Mouse (Mus musculus) midbrain, embryonic 16.5 days (tissue): ENCODE data around the gene Kcnmb1. TPM values are rescaled to one million over a fixed set of nuclear protein-coding genes. Genes with fewer than 3 reads are reported as not detected.

Experiments used
- ATAC-seq: fragments of 200-750 bp; cut with Nextera tagmentation; 2 replicates; pipeline ENCODE4 v1.8.0; 2017; ENCODE audit warnings: moderate TSS enrichment
- H3K27ac ChIP-seq: fragments of 300-500 bp; sonication (generic); 2 replicates; pipeline ENCODE4 v1.5.1; 2014; ENCODE audit warnings: mild to moderate bottlenecking, low read length, mixed read lengths
- H3K27me3 ChIP-seq: fragments of 300-500 bp; sonication (generic); 2 replicates; pipeline ENCODE4 v1.6.1; 2014; ENCODE audit warnings: low read depth, low read length, mixed read lengths; ENCODE audit not compliant: control insufficient read depth, insufficient read depth
- H3K36me3 ChIP-seq: fragments of 300-500 bp; sonication (generic); 2 replicates; pipeline ENCODE4 v1.6.1; 2014; ENCODE audit warnings: mild to moderate bottlenecking, low read length, moderate library complexity, mixed read lengths; ENCODE audit not compliant: control insufficient read depth, insufficient read depth
- H3K4me1 ChIP-seq: fragments of 300-500 bp; sonication (generic); 2 replicates; pipeline ENCODE4 v1.6.1; 2014; ENCODE audit warnings: mild to moderate bottlenecking, low read length, mixed read lengths; ENCODE audit not compliant: control insufficient read depth, insufficient read depth
- H3K4me2 ChIP-seq: fragments of 300-500 bp; sonication (generic); 2 replicates; pipeline ENCODE4 v1.6.1; 2014; ENCODE audit warnings: mild to moderate bottlenecking, low read length, mixed read lengths
- H3K4me3 ChIP-seq: fragments of 300-500 bp; sonication (generic); 2 replicates; pipeline ENCODE4 v1.5.1; 2014; ENCODE audit warnings: low read depth, mild to moderate bottlenecking, low read length, moderate library complexity, mixed read lengths
- H3K9ac ChIP-seq: fragments of 300-500 bp; sonication (generic); 2 replicates; pipeline ENCODE4 v1.6.1; 2014; ENCODE audit warnings: low read depth, low read length, mixed read lengths
- H3K9me3 ChIP-seq: fragments of 300-500 bp; sonication (generic); replicated peaks from 2 replicates; pipeline ENCODE4 v1.6.1; 2014; ENCODE audit warnings: mild to moderate bottlenecking, low read length, mixed read lengths; ENCODE audit not compliant: control insufficient read depth, poor library complexity, severe bottlenecking
- WGBS: fragments of 180-500 bp; shearing (Covaris S2); extraction: QIAGEN DNeasy Blood & Tissue Kit; methylation state at CpG from one replicate; pipeline ENCODE4 v1.1.7; 2014; 5-methylcytosine and 5-hydroxymethylcytosine counted together
- polyA plus RNA-seq: library from polyadenylated mRNA; unstranded; fragments of >200 nt; fragmentation: Nextera tagmentation; extraction: Ambion mirVana; gene quantifications from 2 replicates; pipeline ENCODE4 v1.2.1, GENCODE M21; 2015

Gene Kcnmb1
- polyA plus RNA-seq, 1 experiment from 2014 or later = 0.20 TPM

DNA sequence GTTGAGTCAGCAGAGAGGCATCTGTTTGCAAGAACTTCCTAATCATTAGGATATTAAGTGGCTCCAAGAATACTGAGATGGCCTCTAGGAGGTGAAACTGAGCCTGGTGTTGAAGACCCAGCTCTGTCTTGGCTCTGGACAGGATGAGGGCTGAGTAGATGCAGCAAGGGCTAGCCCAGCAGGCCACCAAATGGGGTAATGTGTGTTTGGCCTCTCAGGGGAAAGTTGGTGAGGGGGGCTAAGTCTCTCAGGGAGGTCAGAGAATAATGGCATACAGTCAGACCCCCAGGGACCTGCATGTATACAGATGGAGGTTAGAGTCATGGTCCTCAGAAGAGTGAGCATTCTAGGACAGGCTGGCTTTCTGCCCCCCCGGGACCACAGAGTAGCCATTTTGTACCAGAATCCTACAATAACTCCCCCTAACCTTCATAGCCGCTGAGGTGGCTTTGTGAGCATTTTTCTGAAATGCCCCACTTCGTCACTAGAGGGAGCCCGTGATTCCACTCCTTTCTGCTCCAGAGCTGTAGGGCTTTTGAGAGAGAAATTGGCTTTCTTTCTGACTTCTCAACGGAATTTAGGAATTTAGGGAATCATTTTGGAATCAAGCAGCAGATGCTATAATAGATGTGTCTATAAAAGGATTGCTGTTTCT, 39.3 kb downstream of the Kcnmb1 start:
- no peaks in the 10 kb centered on the region for H3K9me3 ChIP-seq
- no peak overlapping the region for H3K9ac ChIP-seq
- H3K36me3 ChIP-seq = no peaks in the 10 kb centered on the region
- 0 out of 2 replicates have a peak, but pooled peaks cover 3% of the 10 kb centered on the region for H3K4me1 ChIP-seq
- H3K27me3 ChIP-seq = no peaks in the 10 kb centered on the region
- WGBS = 11% methylated on average over 5 of the region's 5 CpGs
- no peak overlapping the region for H3K4me2 ChIP-seq
- ATAC-seq = no peak
- no peak overlapping the region for H3K4me3 ChIP-seq
- no peak overlapping the region for H3K27ac ChIP-seq

GRCm38 (mm10) chr11:34002593-34002965, 39.8 kb downstream of the Kcnmb1 start:
- no peaks in the 10 kb centered on the region for H3K27me3 ChIP-seq
- WGBS = 77% methylated on average over 5 of the region's 5 CpGs
- H3K9ac ChIP-seq = no peak overlapping the region
- no peak overlapping the region for H3K4me2 ChIP-seq
- ATAC-seq = no peak
- no peak overlapping the region for H3K27ac ChIP-seq
- no peaks in the 10 kb centered on the region for H3K36me3 ChIP-seq
- H3K9me3 ChIP-seq = no peaks in the 10 kb centered on the region
- no peak overlapping the region for H3K4me3 ChIP-seq
- H3K4me1 ChIP-seq = 0 out of 2 replicates have a peak, but pooled peaks cover 3% of the 10 kb centered on the region

DNA sequence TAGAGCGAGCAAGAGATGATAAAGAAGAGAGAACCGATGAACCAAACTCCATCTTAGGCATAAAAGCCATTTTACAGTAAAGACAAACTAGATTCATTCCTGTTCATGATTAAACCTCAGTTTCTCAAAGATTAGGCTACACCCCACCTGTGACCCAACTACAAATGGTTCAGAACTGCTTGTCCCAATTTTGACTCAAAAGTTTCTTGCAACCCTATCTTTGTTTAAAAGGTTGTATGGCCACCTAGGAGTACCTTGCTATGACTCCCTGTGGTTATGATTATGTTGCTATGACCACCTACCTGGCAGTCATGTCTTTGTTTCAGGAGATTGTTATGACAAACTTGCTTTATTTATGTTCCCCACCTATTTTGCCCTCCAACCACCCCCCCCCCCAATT, 44.8 kb downstream of the Kcnmb1 start:
- Histone ChIP-seq H3K4me1 (0 out of 2 replicates have a peak, but pooled peaks cover 2% of the 10 kb centered on the region), H3K9ac (no peak overlapping the region), H3K9me3 (no peaks in the 10 kb centered on the region), H3K27ac (no peak overlapping the region), H3K4me3 (no peak overlapping the region), H3K27me3 (no peaks in the 10 kb centered on the region), H3K36me3 (no peaks in the 10 kb centered on the region), H3K4me2 (no peak overlapping the region)
- WGBS = 92% methylated on average over 2 of the region's 2 CpGs
- ATAC-seq = no peak

- H3K4me2 ChIP-seq = no peak overlapping the region
- H3K27me3 ChIP-seq = no peaks in the 10 kb centered on the region
- no peak overlapping the region for H3K27ac ChIP-seq
- H3K36me3 ChIP-seq = no peaks in the 10 kb centered on the region
- H3K4me3 ChIP-seq = no peak overlapping the region
- 89% methylated on average over 11 of the region's 11 CpGs for WGBS
- H3K9me3 ChIP-seq = no peaks in the 10 kb centered on the region
- H3K9ac ChIP-seq = no peak overlapping the region
- no peak for ATAC-seq
- 0 out of 2 replicates have a peak, but pooled peaks cover 2% of the 10 kb centered on the region for H3K4me1 ChIP-seq
Measured at GRCm38 (mm10) chr11:34008214-34008613, 45.4 kb downstream of the Kcnmb1 start.

- WGBS = 44% methylated on average over 9 of the region's 9 CpGs
- Histone ChIP-seq H3K4me1 (0 out of 2 replicates have a peak, but pooled peaks cover 2% of the 10 kb centered on the region), H3K9ac (no peak overlapping the region), H3K4me3 (no peak overlapping the region), H3K27ac (no peak overlapping the region), H3K27me3 (no peaks in the 10 kb centered on the region), H3K4me2 (no peak overlapping the region), H3K9me3 (no peaks in the 10 kb centered on the region), H3K36me3 (no peaks in the 10 kb centered on the region)
- peak; percentile 53; the same call in 1 of the 2 replicates for ATAC-seq
Measured at GRCm38 (mm10) chr11:34008702-34009101, 45.9 kb downstream of the Kcnmb1 start.

DNA sequence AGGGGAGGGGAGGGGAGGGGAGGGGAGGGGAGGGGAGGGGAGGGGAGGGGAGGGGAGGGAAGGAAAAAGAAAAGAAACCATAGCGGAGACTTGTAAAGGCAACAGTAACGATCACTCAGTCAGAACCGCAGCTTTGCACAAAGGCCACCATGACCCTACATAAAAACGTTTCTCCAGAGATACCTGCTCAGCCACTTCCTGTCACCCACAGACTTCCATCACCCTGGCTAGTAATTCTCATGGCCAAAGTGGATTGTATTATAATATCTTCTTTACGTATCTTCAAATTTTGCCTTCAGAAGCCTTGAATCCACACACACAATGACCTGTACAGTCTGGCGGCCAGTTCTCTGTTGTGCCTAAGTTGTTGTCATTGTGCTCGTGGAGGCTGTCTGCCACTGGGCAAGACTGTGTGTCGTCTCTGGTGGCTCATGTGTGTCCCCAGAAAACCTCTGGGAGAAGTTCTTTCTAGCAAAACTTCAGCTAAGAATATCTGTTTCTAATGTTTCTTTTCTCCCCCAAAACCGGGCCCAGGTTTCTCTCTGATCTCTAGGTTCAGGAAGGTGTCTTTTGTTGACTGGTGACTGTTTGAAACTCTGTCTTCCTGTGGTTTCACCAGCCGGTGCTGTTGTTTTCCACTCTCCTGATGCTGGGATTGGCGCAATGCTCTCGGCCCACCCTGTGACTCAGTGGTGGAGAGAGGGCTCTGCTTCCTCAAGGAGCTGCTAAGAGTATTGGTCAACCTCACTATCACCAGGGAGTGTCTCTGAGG, 46.7 kb downstream of the Kcnmb1 start:
- no peaks in the 10 kb centered on the region for H3K27me3 ChIP-seq
- H3K9ac ChIP-seq = no peak overlapping the region
- ATAC-seq = no peak
- no peaks in the 10 kb centered on the region for H3K9me3 ChIP-seq
- no peaks in the 10 kb centered on the region for H3K36me3 ChIP-seq
- no peak overlapping the region for H3K4me2 ChIP-seq
- 80% methylated on average over 12 of the region's 12 CpGs for WGBS
- 0 out of 2 replicates have a peak, but pooled peaks cover 2% of the 10 kb centered on the region for H3K4me1 ChIP-seq
- no peak overlapping the region for H3K4me3 ChIP-seq
- no peak overlapping the region for H3K27ac ChIP-seq

DNA sequence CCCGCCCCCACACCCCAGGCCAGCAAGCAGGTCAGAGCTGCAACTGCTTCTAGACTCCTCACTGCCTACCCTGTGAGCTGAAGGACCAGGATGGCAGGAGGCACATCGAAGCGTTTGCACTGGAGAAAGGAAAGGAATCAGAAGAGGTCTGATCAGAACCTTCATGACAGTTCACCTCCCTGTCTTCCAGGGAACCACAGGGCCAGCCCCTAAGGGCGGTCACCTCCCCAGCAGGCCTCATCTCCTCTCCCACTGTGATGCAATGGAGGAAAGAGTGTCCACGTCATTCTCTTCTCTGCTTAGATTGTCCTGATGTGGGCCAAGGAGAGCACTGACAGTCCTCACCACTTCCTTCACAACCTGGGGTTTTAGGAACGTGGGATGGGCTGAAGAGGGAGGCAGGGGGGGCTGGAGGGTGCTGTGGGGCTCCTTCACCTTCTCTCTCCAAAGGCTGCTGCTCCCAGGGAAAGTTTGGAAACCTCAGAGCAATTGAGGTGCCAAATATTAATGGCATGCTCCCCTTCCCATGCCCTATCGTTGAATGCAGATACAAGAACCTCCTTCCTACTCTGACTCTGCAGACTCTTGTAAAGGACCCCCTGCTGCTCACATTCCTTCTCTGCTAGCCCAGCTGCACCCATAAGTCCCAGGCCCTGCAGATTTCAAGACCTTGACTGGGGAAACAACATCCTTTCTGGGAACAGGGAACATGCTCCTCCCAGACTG, 47.5 kb downstream of the Kcnmb1 start:
- Histone ChIP-seq H3K36me3 (no peaks in the 10 kb centered on the region), H3K27me3 (no peaks in the 10 kb centered on the region), H3K9me3 (no peaks in the 10 kb centered on the region), H3K4me2 (no peak overlapping the region), H3K27ac (no peak overlapping the region; the same call in 1 of the 2 replicates), H3K4me3 (no peak overlapping the region), H3K9ac (no peak overlapping the region), H3K4me1 (0 out of 2 replicates have a peak, but pooled peaks cover 2% of the 10 kb centered on the region)
- ATAC-seq = no peak; the same call in 1 of the 2 replicates
- 79% methylated on average over 7 of the region's 7 CpGs for WGBS

GRCm38 (mm10) chr11:34010859-34011172, 48.0 kb downstream of the Kcnmb1 start:
- 87% methylated on average over 4 of the region's 4 CpGs for WGBS
- ATAC-seq = no peak

More at GRCm38 (mm10) chr11:34010859-34011172, 48.0 kb downstream of the Kcnmb1 start:
- H3K36me3 ChIP-seq = no peaks in the 10 kb centered on the region
- H3K9me3 ChIP-seq = no peaks in the 10 kb centered on the region
- no peak overlapping the region for H3K4me3 ChIP-seq
- H3K4me2 ChIP-seq = no peak overlapping the region
- 0 out of 2 replicates have a peak, but pooled peaks cover 2% of the 10 kb centered on the region for H3K4me1 ChIP-seq
- no peak overlapping the region for H3K9ac ChIP-seq
- no peak overlapping the region for H3K27ac ChIP-seq
- no peaks in the 10 kb centered on the region for H3K27me3 ChIP-seq
